Mouse (Mus musculus) cerebellum, adult 2 months (tissue): ENCODE measurements at regions not wholly inside any gene's neighbourhood (a gene's known extent, or its start where the extent isn't known, plus 50 kb on each side); places are given as distances from the start of the nearest gene placed in this dataset.

ENCODE experiments used
- CTCF ChIP-seq: fragments of 200-500 bp; IDR thresholded peaks from 2 replicates; pipeline ENCODE4 v1.5.1; 2011; ENCODE audit warnings: low read depth, mild to moderate bottlenecking, control low read depth, low read length, moderate library complexity, borderline replicate concordance; ENCODE audit not compliant: insufficient read depth
- POLR2A ChIP-seq: fragments of 200-500 bp; IDR thresholded peaks from 2 replicates; pipeline ENCODE4 v1.6.1; 2011; ENCODE audit warnings: low read length, control low read depth, borderline replicate concordance; ENCODE audit not compliant: insufficient read depth

DNA sequence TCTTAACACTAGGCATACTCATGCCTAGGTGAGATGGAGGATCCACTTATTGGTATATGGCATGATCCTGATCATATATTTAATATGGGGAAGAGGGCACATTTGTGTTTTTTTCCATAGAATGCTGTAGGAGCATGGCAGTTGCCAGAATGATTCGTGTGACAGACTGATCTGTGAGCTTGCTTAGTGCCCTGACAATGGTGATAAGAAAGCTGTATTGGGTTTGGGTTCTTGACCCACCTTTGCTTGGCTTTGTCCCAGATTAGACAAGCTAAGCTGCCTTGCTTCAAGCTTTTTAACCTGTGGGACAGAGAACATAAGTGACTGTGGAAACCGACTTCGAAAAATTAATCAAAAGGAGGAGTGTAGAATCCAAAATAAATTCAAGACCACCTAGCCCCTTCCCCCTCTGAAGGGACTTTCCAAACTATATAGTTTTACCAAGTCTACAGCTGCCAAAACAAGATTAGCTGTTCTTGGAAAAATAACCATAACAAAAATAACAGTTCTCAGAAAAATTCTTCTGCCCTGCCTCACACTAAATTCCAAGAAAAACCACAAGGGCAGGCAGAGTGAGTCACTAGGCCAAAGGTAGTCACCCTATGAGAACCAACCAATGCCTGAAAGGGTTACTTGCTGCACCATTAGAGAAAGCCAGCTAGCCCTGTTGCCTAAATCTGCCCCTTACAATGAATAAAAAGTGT lies 277.2 kb downstream of the Pcsk1 start:
- TF ChIP-seq POLR2A = no peak
- TF ChIP-seq CTCF = no peak
